In genomic region chr9:87303196-87303595, GRCm38 (mm10) we compare ENCODE assay signal across 17 mouse cellular contexts.
"Had no signal": no experiment of that assay in that cellular context is flagged by ENCODE, and none has a peak within 500 bp of the region (broad histone marks: within the 10 kb centered on the region; RNA-seq: fewer than 3 reads in every experiment).

No protein-coding gene starts in this region.

- H3K9ac ChIP-seq: limb, embryonic 12.5 days; liver, embryonic 13.5 days; liver, postnatal 0 days; lung, embryonic 15.5 days; neural tube, embryonic 13.5 days had no signal

- H3K4me1 ChIP-seq: limb, embryonic 12.5 days; liver, embryonic 13.5 days; lung, embryonic 15.5 days; megakaryocyte, embryonic 14.5 days; neural tube, embryonic 13.5 days had no signal

- H3K27me3 ChIP-seq: limb, embryonic 12.5 days; liver, embryonic 13.5 days; lung, embryonic 15.5 days; megakaryocyte, embryonic 14.5 days; neural tube, embryonic 13.5 days had no signal

- ATAC-seq: liver, postnatal 0 days had no signal

- H3K27ac ChIP-seq: limb, embryonic 12.5 days; liver, embryonic 13.5 days; lung, embryonic 15.5 days; macrophage; neural tube, embryonic 13.5 days had no signal

- H3K36me3 ChIP-seq: limb, embryonic 12.5 days; liver, embryonic 13.5 days; lung, embryonic 15.5 days; neural tube, embryonic 13.5 days had no signal

- DNase-seq: kidney, adult 8-10 months; kidney, postnatal 36 days; liver; liver, embryonic 13.5 days; liver, postnatal 0 days; lung, postnatal 14 days; midbrain, embryonic 14.5 days; retina, postnatal 1 day; right cerebral cortex, postnatal 4 days; spleen, adult 18-20 months; thymus, adult 18-20 months; thymus, postnatal 14 days had no signal

- H3K4me3 ChIP-seq: limb, embryonic 12.5 days; liver, embryonic 13.5 days; lung, embryonic 15.5 days; megakaryocyte, embryonic 14.5 days; neural tube, embryonic 13.5 days had no signal

- H3K4me2 ChIP-seq: limb, embryonic 12.5 days; liver, embryonic 13.5 days; lung, embryonic 15.5 days; neural tube, embryonic 13.5 days had no signal

- H3K9me3 ChIP-seq: limb, embryonic 12.5 days; liver, embryonic 13.5 days; lung, embryonic 15.5 days; neural tube, embryonic 13.5 days had no signal
